Mouse (Mus musculus) myocyte (in vitro differentiated cells): ENCODE measurements at regions not wholly inside any gene's neighbourhood (a gene's known extent, or its start where the extent isn't known, plus 50 kb on each side); places are given as distances from the start of the nearest gene placed in this dataset.

Experiments used
- H3K27me3 ChIP-seq: one replicate; pipeline ENCODE4 v1.6.1; 2011; ENCODE audit not compliant: control insufficient read depth, insufficient read depth, insufficient read length
- H3K36me3 ChIP-seq: one replicate; pipeline ENCODE4 v1.6.1; 2011; ENCODE audit not compliant: control insufficient read depth, insufficient read depth
- H3K4me2 ChIP-seq: one replicate; pipeline ENCODE4 v1.6.1; 2011; ENCODE audit warnings: low read depth, control low read depth
- H3K4me3 ChIP-seq: one replicate; pipeline ENCODE4 v1.5.1; 2011; ENCODE audit warnings: mild to moderate bottlenecking, control low read depth, moderate library complexity
- H3K79me2 ChIP-seq: one replicate; pipeline ENCODE4 v1.6.1; 2011; ENCODE audit not compliant: control insufficient read depth, insufficient read depth
- H3ac ChIP-seq: one replicate; pipeline ENCODE4 v1.6.1; 2011; ENCODE audit not compliant: control insufficient read depth, insufficient read length
- CEBPB ChIP-seq: IDR thresholded peaks from 2 replicates; pipeline ENCODE4 v1.6.1; 2011; ENCODE audit warnings: mild to moderate bottlenecking, moderate library complexity; ENCODE audit not compliant: poor library complexity, insufficient read depth, severe bottlenecking
- E2F4 ChIP-seq: IDR thresholded peaks from one replicate; pipeline ENCODE4 v1.6.1; 2011; ENCODE audit warnings: mild to moderate bottlenecking, control low read depth, moderate library complexity; ENCODE audit not compliant: insufficient read depth
- MAX ChIP-seq: IDR thresholded peaks from one replicate; pipeline ENCODE4 v1.6.1; 2011; ENCODE audit warnings: low read depth, mild to moderate bottlenecking, control low read depth
- MYOD1 ChIP-seq, 3 experiments: IDR thresholded peaks; one replicate each; pipeline ENCODE4 v1.6.1; 2011; ENCODE audit warnings: control low read depth in 2 of 3, low read depth in 2 of 3, mild to moderate bottlenecking in 2 of 3, moderate library complexity in 1 of 3; ENCODE audit not compliant: insufficient read length in 2 of 3, control insufficient read depth in 1 of 3
- MYOG ChIP-seq, 3 experiments: IDR thresholded peaks; one replicate each; pipeline ENCODE4 v1.6.1; 2011; ENCODE audit warnings: control low read depth in 2 of 3, low read depth in 2 of 3, mild to moderate bottlenecking in 2 of 3; ENCODE audit not compliant: insufficient read length in 2 of 3, control insufficient read depth in 1 of 3, insufficient read depth in 1 of 3
- POLR2A ChIP-seq: IDR thresholded peaks from one replicate; pipeline ENCODE4 v1.6.1; 2011; ENCODE audit warnings: low read depth, mild to moderate bottlenecking, control low read depth, moderate library complexity; ENCODE audit not compliant: insufficient read length
- POLR2AphosphoS2 ChIP-seq: IDR thresholded peaks from one replicate; pipeline ENCODE4 v1.6.1; 2011; ENCODE audit warnings: low read depth, control low read depth; ENCODE audit not compliant: insufficient read length
- REST ChIP-seq: IDR thresholded peaks from one replicate; pipeline ENCODE4 v1.6.1; 2011; ENCODE audit warnings: mild to moderate bottlenecking, control low read depth, moderate library complexity; ENCODE audit not compliant: insufficient read depth, insufficient read length
- SRF ChIP-seq: IDR thresholded peaks from one replicate; pipeline ENCODE4 v1.6.1; 2011; ENCODE audit warnings: low read depth; ENCODE audit not compliant: control insufficient read depth, insufficient read length
- TCF12 ChIP-seq: IDR thresholded peaks from one replicate; pipeline ENCODE4 v1.6.1; 2011; ENCODE audit warnings: mild to moderate bottlenecking, control low read depth; ENCODE audit not compliant: poor library complexity, insufficient read depth, severe bottlenecking
- TCF3 ChIP-seq: IDR thresholded peaks from one replicate; pipeline ENCODE4 v1.6.1; 2011; ENCODE audit warnings: low read depth, control low read depth; ENCODE audit not compliant: insufficient read length
- USF1 ChIP-seq: IDR thresholded peaks from one replicate; pipeline ENCODE4 v1.6.1; 2011; ENCODE audit warnings: low read depth, mild to moderate bottlenecking, control low read depth, moderate library complexity

GRCm38 (mm10) chr5:17289028-17289427 lies 84.0 kb upstream of the Speer4f2 start:
- Histone ChIP-seq H3K36me3 (no peaks in the 10 kb centered on the region), H3K79me2 (no peaks in the 10 kb centered on the region), H3K4me2 (no peak overlapping the region), H3ac (no peak overlapping the region), H3K27me3 (no peaks in the 10 kb centered on the region), H3K4me3 (no peak overlapping the region)
- TF ChIP-seq MYOG (IDR thresholded peaks at IDR 0.05; ENCODE audit: control insufficient read depth in 1 of 3, insufficient read depth in 1 of 3, insufficient read length in 2 of 3, low read depth in 2 of 3) = no peak
- no peak for TF ChIP-seq E2F4
- no peak for TF ChIP-seq TCF3
- no peak for TF ChIP-seq MAX

- Histone ChIP-seq H3K36me3 (no peaks in the 10 kb centered on the region), H3K4me3 (no peak overlapping the region), H3ac (no peak overlapping the region), H3K4me2 (no peak overlapping the region), H3K79me2 (no peaks in the 10 kb centered on the region), H3K27me3 (no peaks in the 10 kb centered on the region)
- TF ChIP-seq E2F4 (no peak), USF1 (no peak), MYOD1 (IDR thresholded peaks at IDR 0.05; ENCODE audit: control insufficient read depth in 1 of 3, insufficient read length in 2 of 3, low read depth in 2 of 3) (no peak), SRF (no peak), TCF12 (no peak), POLR2A (no peak), TCF3 (no peak), POLR2AphosphoS2 (no peak), MAX (no peak), CEBPB (no peak), MYOG (IDR thresholded peaks at IDR 0.05; ENCODE audit: control insufficient read depth in 1 of 3, insufficient read depth in 1 of 3, insufficient read length in 2 of 3, low read depth in 2 of 3) (no peak), REST (no peak)
Observed at GRCm38 (mm10) chr5:17292559-17292958, 80.4 kb upstream of the Speer4f2 start.

GRCm38 (mm10) chr5:17296571-17297035 lies 76.4 kb upstream of the Speer4f2 start:
- no peak overlapping the region for H3K4me2 ChIP-seq
- no peaks in the 10 kb centered on the region for H3K36me3 ChIP-seq
- H3ac ChIP-seq = no peak overlapping the region
- TF ChIP-seq CEBPB (no peak), MYOG (IDR thresholded peaks at IDR 0.05; ENCODE audit: control insufficient read depth in 1 of 3, insufficient read depth in 1 of 3, insufficient read length in 2 of 3, low read depth in 2 of 3) (no peak), MYOD1 (IDR thresholded peaks at IDR 0.05; ENCODE audit: control insufficient read depth in 1 of 3, insufficient read length in 2 of 3, low read depth in 2 of 3) (no peak), MAX (no peak), SRF (no peak), POLR2AphosphoS2 (no peak), POLR2A (no peak), E2F4 (no peak), USF1 (no peak), TCF3 (no peak), TCF12 (no peak), REST (no peak)
- no peak overlapping the region for H3K4me3 ChIP-seq
- no peaks in the 10 kb centered on the region for H3K79me2 ChIP-seq
- no peaks in the 10 kb centered on the region for H3K27me3 ChIP-seq

GRCm38 (mm10) chr5:17299846-17300245 lies 73.1 kb upstream of the Speer4f2 start:
- H3ac ChIP-seq = no peak overlapping the region
- no peaks in the 10 kb centered on the region for H3K79me2 ChIP-seq
- no peaks in the 10 kb centered on the region for H3K36me3 ChIP-seq
- no peak overlapping the region for H3K4me3 ChIP-seq
- H3K4me2 ChIP-seq = no peak overlapping the region
- H3K27me3 ChIP-seq = no peaks in the 10 kb centered on the region
- TF ChIP-seq MYOG (IDR thresholded peaks at IDR 0.05; ENCODE audit: control insufficient read depth in 1 of 3, insufficient read depth in 1 of 3, insufficient read length in 2 of 3, low read depth in 2 of 3) (no peak), POLR2AphosphoS2 (no peak), MYOD1 (IDR thresholded peaks at IDR 0.05; ENCODE audit: control insufficient read depth in 1 of 3, insufficient read length in 2 of 3, low read depth in 2 of 3) (no peak), TCF3 (no peak), USF1 (no peak)

- Histone ChIP-seq H3K4me2 (no peak overlapping the region), H3ac (no peak overlapping the region), H3K79me2 (no peaks in the 10 kb centered on the region), H3K4me3 (no peak overlapping the region), H3K27me3 (no peaks in the 10 kb centered on the region), H3K36me3 (no peaks in the 10 kb centered on the region)
- TF ChIP-seq MAX = no peak
- TF ChIP-seq TCF3 = no peak
- no peak for TF ChIP-seq USF1
- TF ChIP-seq POLR2A = no peak
- no peak for TF ChIP-seq MYOG (IDR thresholded peaks at IDR 0.05; ENCODE audit: control insufficient read depth in 1 of 3, insufficient read depth in 1 of 3, insufficient read length in 2 of 3, low read depth in 2 of 3)
- no peak for TF ChIP-seq E2F4
- no peak for TF ChIP-seq REST
- TF ChIP-seq CEBPB = no peak
- no peak for TF ChIP-seq POLR2AphosphoS2
- no peak for TF ChIP-seq TCF12
- no peak for TF ChIP-seq MYOD1 (IDR thresholded peaks at IDR 0.05; ENCODE audit: control insufficient read depth in 1 of 3, insufficient read length in 2 of 3, low read depth in 2 of 3)
- no peak for TF ChIP-seq SRF
Observed at GRCm38 (mm10) chr5:17321501-17321900, 51.5 kb upstream of the Speer4f2 start.
